Mouse (Mus musculus): ENCODE data around the gene Cd302. TPM values are rescaled to one million over a fixed set of nuclear protein-coding genes. Genes with fewer than 3 reads are reported as not detected.

The Cd302 gene
- total and polyA plus RNA-seq, 3 experiments = not detected

- Histone ChIP-seq H3K4me1 (ENCODE audit: control insufficient read depth in 1 of 2, insufficient read depth in 2 of 2) (no peaks in the 10 kb centered on the region), H3K79me2 (replicated peaks; ENCODE audit: control insufficient read depth, extremely low read depth, insufficient read depth, poor library complexity, severe bottlenecking) (no peaks in the 10 kb centered on the region), H3K9ac (ENCODE audit: insufficient read depth, low read depth) (no peak overlapping the region), H3K4me3 (replicated peaks in 1 of 3; ENCODE audit: low read depth in 2 of 3, low read length in 2 of 3, poor library complexity in 1 of 3) (no peak overlapping the region), H3K4me2 (ENCODE audit: insufficient read depth, low read depth, poor library complexity, severe bottlenecking) (no peak overlapping the region), H3K27me3 (replicated peaks) (no peaks in the 10 kb centered on the region), H3K9me3 (replicated peaks; ENCODE audit: low read length) (no peaks in the 10 kb centered on the region), H3K27ac (ENCODE audit: insufficient read depth, low read depth) (no peak overlapping the region), H3K36me3 (replicated peaks in 1 of 2; ENCODE audit: control insufficient read depth in 1 of 2, insufficient read depth in 1 of 2, low read length in 1 of 2) (no peaks in the 10 kb centered on the region)
- in situ Hi-C loops (cut with MboI; ENCODE audit: low pct_ligation_motif_present, low pct_unique_long_range_greater_than_20kb, low sequenced_read_pairs) (no loop called here), dilution Hi-C loops (cut with MboI; ENCODE audit: extremely low pct_ligation_motif_present, extremely low pct_unique_long_range_greater_than_20kb, low sequenced_read_pairs) (no loop called here)
- no peak for DNase-seq (ENCODE audit: extremely low read depth)
- no peak for TF ChIP-seq MEF2A (IDR thresholded peaks at IDR 0.05; ENCODE audit: borderline replicate concordance, low read depth, low read length)
- TF ChIP-seq ZC3H11A (IDR thresholded peaks at IDR 0.05; ENCODE audit: low read depth, low read length) = no peak
- no peak for TF ChIP-seq SIN3A (IDR thresholded peaks at IDR 0.05; ENCODE audit: low read length)
- no peak for TF ChIP-seq PAX5 (IDR thresholded peaks at IDR 0.05; ENCODE audit: low read length)
- TF ChIP-seq SMC3 (IDR thresholded peaks at IDR 0.05; ENCODE audit: low read depth, low read length) = no peak
- no peak for TF ChIP-seq POLR2A (IDR thresholded peaks at IDR 0.05; ENCODE audit: low read depth, low read length)
- no peak for TF ChIP-seq JUN (IDR thresholded peaks at IDR 0.05; ENCODE audit: insufficient read depth, low read depth, low read length)
- TF ChIP-seq TCF12 (IDR thresholded peaks at IDR 0.05; ENCODE audit: low read depth, low read length) = no peak
- no peak for TF ChIP-seq JUND (conservative IDR thresholded peaks at IDR 0.05; ENCODE audit: low read depth, low read length)
- TF ChIP-seq ZNF384 (IDR thresholded peaks at IDR 0.05; ENCODE audit: low read depth, low read length) = no peak
These were observed 5.7 kb downstream of the Cd302 start for GRCm38 (mm10) chr2:60278627-60279026.

- TF ChIP-seq ETS1 (conservative IDR thresholded peaks at IDR 0.05; ENCODE audit: low read depth, low read length) = no peak
- TF ChIP-seq UBTF (IDR thresholded peaks at IDR 0.05; ENCODE audit: low read depth, low read length) = no peak
- no peak for TF ChIP-seq RAD21 (IDR thresholded peaks at IDR 0.05; ENCODE audit: low read depth, low read length)
- TF ChIP-seq RCOR1 (conservative IDR thresholded peaks at IDR 0.05; ENCODE audit: low read depth, low read length) = no peak
- no peak for TF ChIP-seq ELF1 (IDR thresholded peaks at IDR 0.05; ENCODE audit: low read depth, low read length)
- H3K79me2 ChIP-seq (replicated peaks; ENCODE audit: control insufficient read depth, extremely low read depth, insufficient read depth, poor library complexity, severe bottlenecking) = no peaks in the 10 kb centered on the region
- H3K4me1 ChIP-seq (ENCODE audit: control insufficient read depth in 1 of 2, insufficient read depth in 2 of 2) = peaks cover 0 to 10% of the 10 kb centered on the region in 2 experiments; a peak in 2 of 4 replicates
- in situ Hi-C loops (cut with MboI; ENCODE audit: low pct_ligation_motif_present, low pct_unique_long_range_greater_than_20kb, low sequenced_read_pairs) = no loop called here
- DNase-seq (ENCODE audit: extremely low read depth) = no peak
- no peak overlapping the region for H3K4me3 ChIP-seq (replicated peaks in 1 of 3; ENCODE audit: low read depth in 2 of 3, low read length in 2 of 3, poor library complexity in 1 of 3)
- no peak overlapping the region for H3K4me2 ChIP-seq (ENCODE audit: insufficient read depth, low read depth, poor library complexity, severe bottlenecking)
- H3K27ac ChIP-seq (ENCODE audit: insufficient read depth, low read depth) = no peak overlapping the region
- no peaks in the 10 kb centered on the region for H3K36me3 ChIP-seq (replicated peaks in 1 of 2; ENCODE audit: control insufficient read depth in 1 of 2, insufficient read depth in 1 of 2, low read length in 1 of 2)
- no peak overlapping the region for H3K9ac ChIP-seq (ENCODE audit: insufficient read depth, low read depth)
- H3K27me3 ChIP-seq (replicated peaks) = no peaks in the 10 kb centered on the region
- dilution Hi-C loops (cut with MboI; ENCODE audit: extremely low pct_ligation_motif_present, extremely low pct_unique_long_range_greater_than_20kb, low sequenced_read_pairs) = no loop called here
- peaks cover 9% of the 10 kb centered on the region for H3K9me3 ChIP-seq (replicated peaks; ENCODE audit: low read length)
These were observed 14.3 kb downstream of the Cd302 start for GRCm38 (mm10) chr2:60269856-60270479.

All from CH12.LX (cell line).